Mouse (Mus musculus): Measurements from ENCODE around the gene Apoa1. TPM values are rescaled to one million over a fixed set of nuclear protein-coding genes. Genes with fewer than 3 reads are reported as not detected.

The Apoa1 gene
- polyA plus RNA-seq (2012; rRNA removed): 0.22 and 0.42 TPM in 2 replicates

GRCm38 (mm10) chr9:46228491-46228890, at the start of gene Apoa1:
Gene Apoa1, plus strand, starts transcription at chr9:46228580.
- Histone ChIP-seq H3K4me3 (ENCODE audit: extremely low read depth, insufficient read depth, insufficient read length) (no peak within 1 kb of the TSS), H3K27me3 (ENCODE audit: control insufficient read depth, insufficient read depth, low read length) (no peaks in the 10 kb centered on the region), H3K4me1 (ENCODE audit: control insufficient read depth, insufficient read depth, insufficient read length) (peaks cover 4% of the 10 kb centered on the region; the same call in 1 of the 2 replicates), H3K36me3 (ENCODE audit: control insufficient read depth, insufficient read depth, low read length) (no peaks in the 10 kb centered on the region), H3K27ac (ENCODE audit: insufficient read depth, low read length) (no peak within 1 kb of the TSS)
- 80% methylated on average over 9 of the region's 9 CpGs for WGBS
- TF ChIP-seq POLR2A (IDR thresholded peaks at IDR 0.05; ENCODE audit: low read depth, low read length): no peak
- TF ChIP-seq CTCF (IDR thresholded peaks at IDR 0.05; ENCODE audit: extremely low read depth, insufficient read depth, insufficient read length, insufficient replicate concordance): no peak
- no peak for DNase-seq (ENCODE audit: low read depth in 1 of 2, low spot score in 2 of 2)

- Histone ChIP-seq H3K4me1 (ENCODE audit: control insufficient read depth, insufficient read depth, insufficient read length) (peaks cover 5% of the 10 kb centered on the region; the same call in 1 of the 2 replicates), H3K4me3 (ENCODE audit: extremely low read depth, insufficient read depth, insufficient read length) (no peak overlapping the region), H3K27ac (ENCODE audit: insufficient read depth, low read length) (no peak overlapping the region), H3K36me3 (ENCODE audit: control insufficient read depth, insufficient read depth, low read length) (peaks cover 1% of the 10 kb centered on the region), H3K27me3 (ENCODE audit: control insufficient read depth, insufficient read depth, low read length) (no peaks in the 10 kb centered on the region)
- DNase-seq (ENCODE audit: low read depth in 1 of 2, low spot score in 2 of 2): no peak
- TF ChIP-seq POLR2A (IDR thresholded peaks at IDR 0.05; ENCODE audit: low read depth, low read length) (no peak), CTCF (IDR thresholded peaks at IDR 0.05; ENCODE audit: extremely low read depth, insufficient read depth, insufficient read length, insufficient replicate concordance) (no peak)
- 91% methylated on average over 9 of the region's 9 CpGs for WGBS
Measured at GRCm38 (mm10) chr9:46178595-46178994, 49.8 kb upstream of the Apoa1 start.

- no peak for TF ChIP-seq CTCF (IDR thresholded peaks at IDR 0.05; ENCODE audit: extremely low read depth, insufficient read depth, insufficient read length, insufficient replicate concordance)
- TF ChIP-seq POLR2A (IDR thresholded peaks at IDR 0.05; ENCODE audit: low read depth, low read length): no peak
- Histone ChIP-seq H3K4me1 (ENCODE audit: control insufficient read depth, insufficient read depth, insufficient read length) (peaks cover 6% of the 10 kb centered on the region; the same call in 1 of the 2 replicates), H3K27me3 (ENCODE audit: control insufficient read depth, insufficient read depth, low read length) (no peaks in the 10 kb centered on the region), H3K36me3 (ENCODE audit: control insufficient read depth, insufficient read depth, low read length) (peaks cover 1% of the 10 kb centered on the region), H3K4me3 (ENCODE audit: extremely low read depth, insufficient read depth, insufficient read length) (no peak overlapping the region), H3K27ac (ENCODE audit: insufficient read depth, low read length) (no peak overlapping the region)
- DNase-seq (ENCODE audit: low read depth in 1 of 2, low spot score in 2 of 2): no peak
- 88% methylated on average over 8 of the region's 8 CpGs for WGBS
Measured at GRCm38 (mm10) chr9:46181297-46181696, 47.1 kb upstream of the Apoa1 start.

- no peak overlapping the region for H3K27ac ChIP-seq (ENCODE audit: insufficient read depth, low read length)
- no peak for TF ChIP-seq POLR2A (IDR thresholded peaks at IDR 0.05; ENCODE audit: low read depth, low read length)
- no peak for TF ChIP-seq CTCF (IDR thresholded peaks at IDR 0.05; ENCODE audit: extremely low read depth, insufficient read depth, insufficient read length, insufficient replicate concordance)
Measured at GRCm38 (mm10) chr9:46184542-46184941, 43.8 kb upstream of the Apoa1 start.

GRCm38 (mm10) chr9:46185191-46185590, 43.2 kb upstream of the Apoa1 start:
- Histone ChIP-seq H3K27me3 (ENCODE audit: control insufficient read depth, insufficient read depth, low read length) (no peaks in the 10 kb centered on the region), H3K36me3 (ENCODE audit: control insufficient read depth, insufficient read depth, low read length) (no peaks in the 10 kb centered on the region; the same call in 1 of the 2 replicates), H3K27ac (ENCODE audit: insufficient read depth, low read length) (no peak overlapping the region), H3K4me3 (ENCODE audit: extremely low read depth, insufficient read depth, insufficient read length) (no peak overlapping the region), H3K4me1 (ENCODE audit: control insufficient read depth, insufficient read depth, insufficient read length) (0 out of 2 replicates have a peak, but pooled peaks cover 2% of the 10 kb centered on the region)
- peak in 1 of 2 experiments; percentile 25 for DNase-seq (ENCODE audit: low read depth in 1 of 2, low spot score in 2 of 2)
- WGBS: 7% methylated on average over 2 of the region's 2 CpGs
- TF ChIP-seq CTCF (IDR thresholded peaks at IDR 0.05; ENCODE audit: extremely low read depth, insufficient read depth, insufficient read length, insufficient replicate concordance): no peak
- no peak for TF ChIP-seq POLR2A (IDR thresholded peaks at IDR 0.05; ENCODE audit: low read depth, low read length)

More at GRCm38 (mm10) chr9:46184542-46184941, 43.8 kb upstream of the Apoa1 start:
- no peak for DNase-seq (ENCODE audit: low read depth in 1 of 2, low spot score in 2 of 2)
- no peaks in the 10 kb centered on the region for H3K27me3 ChIP-seq (ENCODE audit: control insufficient read depth, insufficient read depth, low read length)
- 0 out of 2 replicates have a peak, but pooled peaks cover 2% of the 10 kb centered on the region for H3K4me1 ChIP-seq (ENCODE audit: control insufficient read depth, insufficient read depth, insufficient read length)
- 85% methylated on average over 5 of the region's 5 CpGs for WGBS
- H3K4me3 ChIP-seq (ENCODE audit: extremely low read depth, insufficient read depth, insufficient read length): no peak overlapping the region
- no peaks in the 10 kb centered on the region; the same call in 1 of the 2 replicates for H3K36me3 ChIP-seq (ENCODE audit: control insufficient read depth, insufficient read depth, low read length)

GRCm38 (mm10) chr9:46186387-46186786, 42.0 kb upstream of the Apoa1 start:
- no peak overlapping the region for H3K27ac ChIP-seq (ENCODE audit: insufficient read depth, low read length)
- H3K27me3 ChIP-seq (ENCODE audit: control insufficient read depth, insufficient read depth, low read length): no peaks in the 10 kb centered on the region
- WGBS: 91% methylated on average over 1 of the region's 1 CpGs
- H3K4me1 ChIP-seq (ENCODE audit: control insufficient read depth, insufficient read depth, insufficient read length): 0 out of 2 replicates have a peak, but pooled peaks cover 2% of the 10 kb centered on the region
- no peak overlapping the region for H3K4me3 ChIP-seq (ENCODE audit: extremely low read depth, insufficient read depth, insufficient read length)
- TF ChIP-seq POLR2A (IDR thresholded peaks at IDR 0.05; ENCODE audit: low read depth, low read length) (no peak), CTCF (IDR thresholded peaks at IDR 0.05; ENCODE audit: extremely low read depth, insufficient read depth, insufficient read length, insufficient replicate concordance) (no peak)
- H3K36me3 ChIP-seq (ENCODE audit: control insufficient read depth, insufficient read depth, low read length): no peaks in the 10 kb centered on the region; the same call in 1 of the 2 replicates
- DNase-seq (ENCODE audit: low read depth in 1 of 2, low spot score in 2 of 2): no peak

- H3K4me1 ChIP-seq (ENCODE audit: control insufficient read depth, insufficient read depth, insufficient read length): peaks cover 2% of the 10 kb centered on the region; the same call in 1 of the 2 replicates
- H3K27ac ChIP-seq (ENCODE audit: insufficient read depth, low read length): no peak overlapping the region
- H3K36me3 ChIP-seq (ENCODE audit: control insufficient read depth, insufficient read depth, low read length): no peaks in the 10 kb centered on the region; the same call in 1 of the 2 replicates
- WGBS: 93% methylated on average over 4 of the region's 4 CpGs
- no peak overlapping the region for H3K4me3 ChIP-seq (ENCODE audit: extremely low read depth, insufficient read depth, insufficient read length)
- no peaks in the 10 kb centered on the region for H3K27me3 ChIP-seq (ENCODE audit: control insufficient read depth, insufficient read depth, low read length)
- no peak for TF ChIP-seq CTCF (IDR thresholded peaks at IDR 0.05; ENCODE audit: extremely low read depth, insufficient read depth, insufficient read length, insufficient replicate concordance)
- TF ChIP-seq POLR2A (IDR thresholded peaks at IDR 0.05; ENCODE audit: low read depth, low read length): no peak
- no peak for DNase-seq (ENCODE audit: low read depth in 1 of 2, low spot score in 2 of 2)
Measured at GRCm38 (mm10) chr9:46188370-46188769, 40.0 kb upstream of the Apoa1 start.

All from spleen, adult 2 months (tissue).